Mouse (Mus musculus) kidney, postnatal 0 days (tissue): ENCODE measurements around the gene Prkcg. TPM values are rescaled to one million over a fixed set of nuclear protein-coding genes. Genes with fewer than 3 reads are reported as not detected.

Source experiments
- ATAC-seq: fragments of 200-750 bp; cut with Nextera tagmentation; replicated peaks from 2 replicates; pipeline ENCODE4 v1.8.0; 2017; ENCODE audit warnings: low read depth, moderate number of reproducible peaks, moderate TSS enrichment, moderate library complexity; ENCODE audit not compliant: low FRiP score
- DNase-seq: peaks from one replicate; pipeline ENCODE4 v3.0.0-alpha.2; 2016; ENCODE audit warnings: low spot score
- H3K27ac ChIP-seq: fragments of 300-500 bp; sonication (generic); 2 replicates; pipeline ENCODE4 v1.5.1; 2014; ENCODE audit warnings: mild to moderate bottlenecking
- H3K27me3 ChIP-seq: fragments of 300-500 bp; sonication (generic); 2 replicates; pipeline ENCODE4 v1.6.1; 2014; ENCODE audit warnings: low read length, mixed read lengths; ENCODE audit not compliant: insufficient read depth
- H3K36me3 ChIP-seq: fragments of 300-500 bp; sonication (generic); 2 replicates; pipeline ENCODE4 v1.6.1; 2014; ENCODE audit warnings: low read length, mixed read lengths; ENCODE audit not compliant: insufficient read depth
- H3K4me1 ChIP-seq: fragments of 300-500 bp; sonication (generic); replicated peaks from 2 replicates; pipeline ENCODE4 v1.6.1; 2014; ENCODE audit warnings: antibody characterized with exemption, low read length, mixed read lengths; ENCODE audit not compliant: insufficient read depth
- H3K4me2 ChIP-seq: fragments of 300-500 bp; sonication (generic); 2 replicates; pipeline ENCODE4 v1.6.1; 2014; ENCODE audit warnings: mild to moderate bottlenecking, low read length, moderate library complexity, mixed read lengths
- H3K4me3 ChIP-seq: fragments of 300-500 bp; sonication (generic); replicated peaks from 2 replicates; pipeline ENCODE4 v1.5.1; 2014; ENCODE audit warnings: low read depth, low read length
- H3K9ac ChIP-seq: fragments of 300-500 bp; sonication (generic); 2 replicates; pipeline ENCODE4 v1.6.1; 2014; ENCODE audit warnings: low read depth, low read length
- H3K9me3 ChIP-seq: fragments of 300-500 bp; sonication (generic); replicated peaks from 2 replicates; pipeline ENCODE4 v1.6.1; 2016; ENCODE audit warnings: low read length, inconsistent platforms, mixed read lengths
- CTCF ChIP-seq: IDR thresholded peaks from 2 replicates; pipeline ENCODE4 v1.5.1; 2016; ENCODE audit warnings: antibody characterized with exemption, low read depth, mild to moderate bottlenecking, moderate library complexity
- WGBS: fragments of 180-500 bp; shearing (Covaris S2); extraction: QIAGEN DNeasy Blood & Tissue Kit; methylation state at CpG from one replicate; pipeline ENCODE4 v1.1.7; 2014; 5-methylcytosine and 5-hydroxymethylcytosine counted together
- polyA plus RNA-seq: library from polyadenylated mRNA; unstranded; fragments of >200 nt; fragmentation: Nextera tagmentation; extraction: Ambion mirVana; gene quantifications from 2 replicates; pipeline ENCODE4 v1.2.1, GENCODE M21; 2015

The Prkcg gene
- polyA plus RNA-seq, 1 experiment from 2014 or later = 0.05 TPM

DNA sequence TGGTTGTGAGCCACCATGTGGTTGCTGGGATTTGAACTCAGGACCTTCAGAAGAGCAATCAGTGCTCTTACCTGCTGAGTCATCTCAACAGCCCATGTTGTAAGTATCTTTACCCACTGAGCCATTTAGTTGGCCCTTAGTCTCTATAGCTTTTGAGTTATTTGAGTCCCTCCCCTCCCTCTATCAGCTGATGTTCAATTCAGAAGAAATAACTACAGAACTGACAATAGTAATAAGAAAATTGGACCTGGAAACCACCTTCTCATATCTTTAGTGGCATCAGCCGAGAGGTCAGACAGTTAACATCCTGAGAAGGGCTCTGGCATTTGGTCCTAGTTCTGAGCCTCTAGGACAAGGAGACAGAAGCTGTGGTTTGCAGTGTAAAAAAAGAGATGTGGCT, 5.8 kb downstream of the Prkcg start:
- H3K9me3 ChIP-seq = no peaks in the 10 kb centered on the region
- 97% methylated on average over 1 of the region's 1 CpGs for WGBS
- no peak overlapping the region for H3K4me2 ChIP-seq
- H3K27ac ChIP-seq = no peak overlapping the region
- 0 out of 2 replicates have a peak, but pooled peaks cover 6% of the 10 kb centered on the region for H3K4me1 ChIP-seq
- TF ChIP-seq CTCF = no peak
- no peak overlapping the region for H3K4me3 ChIP-seq
- no peak overlapping the region for H3K9ac ChIP-seq
- ATAC-seq = no peak
- H3K36me3 ChIP-seq = peaks cover 15% of the 10 kb centered on the region
- no peak for DNase-seq
- no peaks in the 10 kb centered on the region for H3K27me3 ChIP-seq

DNA sequence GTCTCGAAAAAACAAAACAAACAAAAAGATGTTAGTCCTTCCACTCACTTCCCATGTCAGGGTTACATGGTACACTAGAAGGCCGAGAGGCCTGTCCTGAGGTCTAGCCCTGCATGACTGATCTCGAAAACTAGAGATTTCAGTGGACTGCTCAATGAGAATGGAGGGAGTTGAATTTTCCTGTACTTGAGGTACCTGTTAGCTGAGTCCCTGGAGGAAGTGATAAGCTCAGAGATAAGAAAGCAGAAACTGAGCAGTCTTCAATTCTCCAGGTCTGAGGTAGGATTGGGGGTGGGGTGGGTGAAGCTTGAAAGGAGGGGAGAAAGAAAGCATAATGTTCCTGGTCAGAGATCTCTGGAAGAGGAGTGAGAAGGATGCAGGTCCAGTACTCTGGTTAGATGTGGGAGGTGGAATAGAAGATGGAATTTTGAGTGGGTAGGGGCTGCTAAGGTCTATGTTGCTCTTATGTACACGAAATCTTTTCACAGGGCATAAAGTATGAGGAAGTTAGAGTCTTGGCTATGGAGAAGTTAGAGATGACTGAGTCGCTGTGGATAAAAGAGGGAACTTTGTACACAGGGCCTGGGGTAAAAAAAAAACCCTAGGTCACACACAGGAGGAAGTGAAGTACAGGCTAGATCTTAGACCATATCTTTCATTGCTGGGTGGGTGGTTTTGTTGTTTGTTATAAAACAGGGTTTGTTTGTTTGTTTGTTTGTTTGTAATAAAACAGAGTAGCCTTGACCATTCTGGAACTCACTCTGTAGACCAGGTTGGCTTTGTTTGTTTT, 6.5 kb downstream of the Prkcg start:
- WGBS = 80% methylated on average over 5 of the region's 5 CpGs
- no peaks in the 10 kb centered on the region for H3K27me3 ChIP-seq
- H3K4me1 ChIP-seq = 0 out of 2 replicates have a peak, but pooled peaks cover 6% of the 10 kb centered on the region
- peaks cover 17% of the 10 kb centered on the region for H3K36me3 ChIP-seq
- no peak for DNase-seq
- H3K27ac ChIP-seq = no peak overlapping the region
- no peak for TF ChIP-seq CTCF
- H3K9me3 ChIP-seq = no peaks in the 10 kb centered on the region
- no peak overlapping the region for H3K4me3 ChIP-seq
- H3K4me2 ChIP-seq = no peak overlapping the region
- ATAC-seq = no peak
- H3K9ac ChIP-seq = no peak overlapping the region

DNA sequence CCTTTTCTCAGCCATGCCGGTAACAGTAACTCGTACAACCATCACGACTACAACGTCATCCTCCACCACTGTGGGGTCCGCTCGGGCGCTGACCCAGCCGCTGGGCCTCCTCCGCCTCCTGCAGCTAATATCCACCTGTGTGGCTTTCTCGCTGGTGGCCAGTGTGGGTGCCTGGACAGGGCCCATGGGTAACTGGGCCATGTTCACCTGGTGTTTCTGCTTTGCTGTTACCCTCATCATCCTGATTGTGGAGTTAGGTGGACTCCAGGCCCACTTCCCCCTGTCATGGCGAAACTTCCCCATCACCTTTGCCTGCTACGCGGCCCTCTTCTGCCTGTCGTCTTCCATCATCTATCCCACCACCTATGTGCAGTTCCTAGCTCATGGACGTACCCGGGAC, 7.7 kb downstream of the Prkcg start:
- 89% methylated on average over 16 of the region's 16 CpGs for WGBS
- no peak for DNase-seq
- no peak for TF ChIP-seq CTCF

DNA sequence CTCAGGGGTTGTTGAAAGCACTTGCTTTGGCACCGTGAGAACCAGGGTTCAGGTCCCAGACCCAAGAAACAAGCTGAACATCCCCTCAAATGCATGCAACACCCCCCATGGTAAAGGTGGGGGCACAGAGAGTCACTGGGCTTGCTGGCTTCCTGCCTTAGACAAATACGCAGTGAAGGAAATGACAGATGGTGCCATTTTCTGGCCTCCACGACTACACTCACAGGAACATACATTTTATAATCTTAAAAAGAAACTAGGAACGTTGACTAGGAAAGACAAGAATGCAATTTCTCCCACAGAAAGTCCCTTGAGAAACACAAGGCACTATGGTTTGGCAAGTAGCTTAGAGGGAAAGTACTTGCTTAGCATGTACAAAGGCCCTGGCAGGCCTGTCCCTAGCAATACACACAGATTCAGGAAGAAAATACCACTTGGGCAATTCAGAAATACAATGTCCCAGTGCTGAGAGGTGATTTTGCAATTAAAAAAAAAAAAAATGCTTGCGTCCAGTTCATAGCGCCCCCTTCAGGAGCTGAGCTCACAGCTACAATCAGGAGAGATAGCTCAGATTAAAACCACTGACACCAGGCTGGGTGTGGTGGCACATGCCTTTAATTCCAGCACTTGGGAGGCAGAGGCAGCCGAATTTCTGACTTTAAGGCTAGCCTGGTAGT, 11.1 kb downstream of the Prkcg start:
- no peak overlapping the region for H3K4me2 ChIP-seq
- H3K4me3 ChIP-seq = no peak overlapping the region
- peaks cover 23% of the 10 kb centered on the region for H3K4me1 ChIP-seq
- 54% methylated on average over 7 of the region's 7 CpGs for WGBS
- no peak overlapping the region for H3K27ac ChIP-seq
- H3K9ac ChIP-seq = no peak overlapping the region
- DNase-seq = peak; percentile 41
- H3K9me3 ChIP-seq = no peaks in the 10 kb centered on the region
- H3K36me3 ChIP-seq = peaks cover 17% of the 10 kb centered on the region
- H3K27me3 ChIP-seq = peaks cover 13% of the 10 kb centered on the region
- peak; percentile 53 for TF ChIP-seq CTCF
- no peak for ATAC-seq

More for the DNA sequence above, 7.7 kb downstream of the Prkcg start:
- H3K36me3 ChIP-seq = peaks cover 17% of the 10 kb centered on the region
- no peak overlapping the region for H3K4me2 ChIP-seq
- no peaks in the 10 kb centered on the region for H3K27me3 ChIP-seq
- H3K9ac ChIP-seq = no peak overlapping the region
- no peaks in the 10 kb centered on the region for H3K9me3 ChIP-seq
- H3K27ac ChIP-seq = no peak overlapping the region
- H3K4me3 ChIP-seq = no peak overlapping the region
- no peak for ATAC-seq
- H3K4me1 ChIP-seq = 0 out of 2 replicates have a peak, but pooled peaks cover 8% of the 10 kb centered on the region

DNA sequence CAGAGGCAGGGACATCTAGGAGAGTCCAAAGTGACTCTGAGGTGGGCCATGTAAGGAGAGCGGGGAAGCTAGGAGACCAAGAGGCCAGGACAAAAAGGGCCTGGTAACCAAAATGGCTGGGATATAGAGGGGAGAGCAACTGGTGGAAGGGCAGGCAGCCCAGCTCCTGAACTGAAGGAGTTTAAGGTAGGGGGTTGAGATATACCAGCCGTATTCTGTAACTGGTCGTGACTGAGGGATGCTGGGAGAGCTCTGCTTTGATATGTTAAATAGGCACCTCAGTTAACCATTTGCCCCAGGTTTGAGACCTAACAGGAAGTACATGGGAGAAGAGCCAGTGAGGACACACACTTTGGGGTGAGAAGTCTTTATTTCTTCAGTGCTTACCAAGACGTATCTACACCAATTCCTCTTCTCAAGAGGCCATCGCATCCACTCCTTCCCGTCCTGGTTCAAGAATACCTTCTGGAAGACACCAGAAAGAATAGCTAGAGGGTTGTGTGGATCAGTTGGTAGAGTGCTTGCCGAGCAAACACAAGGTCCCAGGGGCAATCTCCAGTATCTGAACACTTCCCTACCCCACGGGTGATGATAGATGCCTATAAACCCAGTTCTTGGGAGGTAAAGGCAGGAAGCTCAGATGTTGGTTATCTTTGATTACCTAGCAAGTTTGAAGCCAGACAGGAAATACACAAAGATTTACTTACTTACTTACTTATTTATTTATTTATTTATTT, 12.1 kb downstream of the Prkcg start:
- H3K27me3 ChIP-seq = peaks cover 13% of the 10 kb centered on the region
- H3K4me1 ChIP-seq = peaks cover 23% of the 10 kb centered on the region
- no peak overlapping the region for H3K9ac ChIP-seq
- H3K36me3 ChIP-seq = peaks cover 17% of the 10 kb centered on the region
- DNase-seq = no peak
- H3K4me3 ChIP-seq = no peak overlapping the region
- ATAC-seq = no peak
- H3K9me3 ChIP-seq = no peaks in the 10 kb centered on the region
- WGBS = 64% methylated on average over 8 of the region's 8 CpGs
- no peak for TF ChIP-seq CTCF
- no peak overlapping the region for H3K4me2 ChIP-seq
- no peak overlapping the region for H3K27ac ChIP-seq
